Mouse (Mus musculus) left cerebral cortex, postnatal 36 days (tissue): ENCODE data around the gene Syp. TPM values are rescaled to one million over a fixed set of nuclear protein-coding genes. Genes with fewer than 3 reads are reported as not detected.

Experiments
- DNase-seq, 2 experiments: peaks; one replicate each; pipeline ENCODE4 v3.0.0; 2021 to 2022; ENCODE audit warnings: low spot score in 2 of 2, mixed read lengths in 1 of 2
- intact Hi-C: fragments of 180-260 bp; cut with DNase I; formaldehyde crosslinking; loops from one replicate; pipeline ENCODE4 v1.15.1; 2025
- total RNA-seq, 2 experiments: library from RNA; stranded (reverse); gene quantifications; 2 replicates each; pipeline ENCODE4 v1.2.3; 2021

The Syp gene
- 1,000 to 10,000 TPM; 1,776 to 2,090 TPM for total RNA-seq

- peak; percentile 84 to 85 for DNase-seq
- intact Hi-C loops, result loop anchor here (2.0 to 5.0 kb wide), 2 partner anchors 28 to 216 kb away; no protein-coding TSS in a partner anchor
Measured at GRCm38 (mm10) chrX:7638401-7639091, at the start of gene Syp. TSS of gene Syp (plus strand) at chrX:7638471.

- intact Hi-C loops, result no loop called here
Measured at GRCm38 (mm10) chrX:7595371-7595770, 42.9 kb upstream of the Syp start.

GRCm38 (mm10) chrX:7604004-7604403, 34.3 kb upstream of the Syp start:
- DNase-seq, result no peak
- intact Hi-C loops, result no loop called here

More at GRCm38 (mm10) chrX:7595371-7595770, 42.9 kb upstream of the Syp start:
- DNase-seq, result no peak

GRCm38 (mm10) chrX:7604879-7605574, 33.2 kb upstream of the Syp start, which contains the start of gene Ccdc22:
TSS of gene Ccdc22 (minus strand) at chrX:7605517.
- intact Hi-C loops, result no loop called here
- DNase-seq, result peak; percentile 80 to 82

GRCm38 (mm10) chrX:7605575-7605941, 32.7 kb upstream of the Syp start:
- DNase-seq, result no peak
- intact Hi-C loops, result no loop called here

- intact Hi-C loops, result no loop called here
Measured at GRCm38 (mm10) chrX:7606783-7607182, 31.5 kb upstream of the Syp start, which contains the start of gene Cacna1f. TSS of gene Cacna1f (plus strand) at chrX:7607083.

GRCm38 (mm10) chrX:7610035-7610434, 28.2 kb upstream of the Syp start:
- intact Hi-C loops, result loop anchor here (2.0 kb wide), 1 partner anchor 29 kb away; the partner anchor contains the start of gene Syp
- DNase-seq, result peak in 1 of 2 experiments; percentile 9

More at GRCm38 (mm10) chrX:7606783-7607182, 31.5 kb upstream of the Syp start, which contains the start of gene Cacna1f:
- no peak for DNase-seq

GRCm38 (mm10) chrX:7610536-7611258, 27.6 kb upstream of the Syp start:
- intact Hi-C loops, result loop anchor here (2.0 kb wide), 1 partner anchor 28 kb away; the partner anchor contains the start of gene Syp
- peak; percentile 17 to 36 for DNase-seq

- DNase-seq, result no peak
- intact Hi-C loops, result no loop called here
Measured at GRCm38 (mm10) chrX:7617889-7618551, 20.3 kb upstream of the Syp start.

- DNase-seq, result no peak
- intact Hi-C loops, result no loop called here
Measured at GRCm38 (mm10) chrX:7632560-7632959, 5.7 kb upstream of the Syp start.

GRCm38 (mm10) chrX:7635101-7635500, 3.2 kb upstream of the Syp start:
- intact Hi-C loops, result loop anchor here (5.0 kb wide), 1 partner anchor 213 kb away; no protein-coding TSS in a partner anchor

GRCm38 (mm10) chrX:7639536-7640325, 1.5 kb downstream of the Syp start:
- intact Hi-C loops, result loop anchor here (2.0 to 5.0 kb wide), 3 partner anchors 29 to 217 kb away; partner anchors contain the start of genes Foxp3 and Ppp1r3f
- DNase-seq, result no peak

More at GRCm38 (mm10) chrX:7635101-7635500, 3.2 kb upstream of the Syp start:
- DNase-seq, result peak in 1 of 2 experiments; percentile 35

GRCm38 (mm10) chrX:7640785-7641184, 2.5 kb downstream of the Syp start:
- no peak for DNase-seq
- intact Hi-C loops, result loop anchor here (5.0 kb wide), 1 partner anchor 68 kb away; the partner anchor contains the start of genes Foxp3 and Ppp1r3f

- intact Hi-C loops, result loop anchor here (5.0 kb wide), 1 partner anchor 173 kb away; no protein-coding TSS in a partner anchor
- peak; percentile 67 to 78 for DNase-seq
Measured at GRCm38 (mm10) chrX:7645349-7645748, 7.1 kb downstream of the Syp start.

- DNase-seq, result no peak
- intact Hi-C loops, result loop anchor here (5.0 kb wide), 1 partner anchor 176 kb away; no protein-coding TSS in a partner anchor
Measured at GRCm38 (mm10) chrX:7648671-7649304, 10.5 kb downstream of the Syp start.

- intact Hi-C loops, result no loop called here
- no peak for DNase-seq
Measured at GRCm38 (mm10) chrX:7657221-7657639, 19.0 kb downstream of the Syp start, which contains the start of gene Prickle3. TSS of gene Prickle3 (plus strand) at chrX:7657260.

GRCm38 (mm10) chrX:7658031-7658784, 19.9 kb downstream of the Syp start:
- DNase-seq, result no peak
- intact Hi-C loops, result no loop called here
